Mouse (Mus musculus) ES-E14 (cell line): ENCODE data around the gene Lyrm9.

Experiments used
- CHD2 ChIP-seq: IDR thresholded peaks from 2 replicates; pipeline ENCODE4 v1.6.1; 2014; ENCODE audit warnings: mild to moderate bottlenecking, low read depth, low read length, inconsistent platforms
- HCFC1 ChIP-seq: IDR thresholded peaks from 2 replicates; pipeline ENCODE4 v1.6.1; 2012; ENCODE audit warnings: low read length, inconsistent platforms, borderline replicate concordance; ENCODE audit not compliant: insufficient read depth
- MAFK ChIP-seq: IDR thresholded peaks from 2 replicates; pipeline ENCODE4 v1.6.1; 2014; ENCODE audit warnings: mild to moderate bottlenecking, low read depth, low read length, inconsistent platforms; ENCODE audit not compliant: insufficient read depth
- ZC3H11A ChIP-seq: IDR thresholded peaks from 2 replicates; pipeline ENCODE4 v1.6.1; 2012; ENCODE audit warnings: low read depth, mild to moderate bottlenecking, inconsistent platforms, low read length, borderline replicate concordance
- ZNF384 ChIP-seq: IDR thresholded peaks from 2 replicates; pipeline ENCODE4 v1.6.1; 2012; ENCODE audit warnings: low read depth, low read length, inconsistent platforms

GRCm38 (mm10) chr11:78796072-78796729 is 30.2 kb upstream of the Lyrm9 start:
- TF ChIP-seq ZNF384 = no peak
- TF ChIP-seq HCFC1 = no peak
- TF ChIP-seq CHD2 = no peak
- TF ChIP-seq ZC3H11A = no peak
- no peak for TF ChIP-seq MAFK
